Mouse (Mus musculus) heart, embryonic 14.5 days (tissue): ENCODE measurements at regions not wholly inside any gene's neighbourhood (a gene's known extent, or its start where the extent isn't known, plus 50 kb on each side); places are given as distances from the start of the nearest gene placed in this dataset.
"Not testable (repeated sequence)": the region's sequence is repeated elsewhere in the genome, so short reads cannot be mapped to it uniquely, and the experiment has no call there.

ENCODE experiments used
- ATAC-seq: fragments of 200-750 bp; cut with Nextera tagmentation; 2 replicates; pipeline ENCODE4 v1.8.0; 2017; ENCODE audit warnings: low read depth, moderate TSS enrichment; ENCODE audit not compliant: insufficient number of reproducible peaks, insufficient read depth, low FRiP score
- H3K27ac ChIP-seq, 2 experiments: fragments of 200-500 bp in 1 of 2; fragments of 300-500 bp in 1 of 2; sonication (generic) in 1 of 2; replicated peaks in 1 of 2; 2 replicates each; pipeline ENCODE4 v1.5.1; 2012 to 2014; ENCODE audit warnings: low read depth in 2 of 2, low read length in 2 of 2, control low read depth in 1 of 2, mild to moderate bottlenecking in 1 of 2, mixed read lengths in 1 of 2; ENCODE audit not compliant: control insufficient read depth in 1 of 2, insufficient read depth in 1 of 2
- H3K27me3 ChIP-seq: fragments of 300-500 bp; sonication (generic); 2 replicates; pipeline ENCODE4 v1.6.1; 2014; ENCODE audit warnings: mild to moderate bottlenecking, low read length, control low read depth; ENCODE audit not compliant: control insufficient read depth, insufficient read depth
- H3K36me3 ChIP-seq: fragments of 300-500 bp; sonication (generic); 2 replicates; pipeline ENCODE4 v1.6.1; 2014; ENCODE audit warnings: mild to moderate bottlenecking, control low read depth, low read length, mixed read lengths; ENCODE audit not compliant: control insufficient read depth, insufficient read depth
- H3K4me1 ChIP-seq, 2 experiments: fragments of 200-500 bp in 1 of 2; fragments of 300-500 bp in 1 of 2; sonication (generic) in 1 of 2; 2 replicates each; pipeline ENCODE4 v1.6.1; 2012 to 2014; ENCODE audit warnings: low read length in 2 of 2, control low read depth in 1 of 2, mixed read lengths in 1 of 2; ENCODE audit not compliant: control insufficient read depth in 2 of 2, insufficient read depth in 2 of 2
- H3K4me2 ChIP-seq: fragments of 300-500 bp; sonication (generic); 2 replicates; pipeline ENCODE4 v1.6.1; 2014; ENCODE audit warnings: mild to moderate bottlenecking, low read length
- H3K4me3 ChIP-seq, 2 experiments: fragments of 200-500 bp in 1 of 2; fragments of 300-500 bp in 1 of 2; sonication (generic) in 1 of 2; 2 replicates each; pipeline ENCODE4 v1.5.1; 2012 to 2014; ENCODE audit warnings: low read length in 2 of 2, mild to moderate bottlenecking in 2 of 2, control low read depth in 1 of 2, low read depth in 1 of 2, moderate library complexity in 1 of 2; ENCODE audit not compliant: control insufficient read depth in 1 of 2, insufficient read depth in 1 of 2
- H3K9ac ChIP-seq: fragments of 300-500 bp; sonication (generic); 2 replicates; pipeline ENCODE4 v1.6.1; 2014; ENCODE audit warnings: mild to moderate bottlenecking, low read length
- H3K9me3 ChIP-seq: fragments of 300-500 bp; sonication (generic); 2 replicates; pipeline ENCODE4 v1.6.1; 2016; ENCODE audit warnings: low read length, control low read depth; ENCODE audit not compliant: control insufficient read depth
- WGBS: fragments of 180-500 bp; shearing (Covaris S2); extraction: QIAGEN DNeasy Blood & Tissue Kit; methylation state at CpG from one replicate; pipeline ENCODE4 v1.1.7; 2014; 5-methylcytosine and 5-hydroxymethylcytosine counted together

GRCm38 (mm10) chr5:75407686-75408085 lies 167.0 kb upstream of the Kit start:
- no peaks in the 10 kb centered on the region for H3K27me3 ChIP-seq
- H3K4me3 ChIP-seq: no peak overlapping the region
- H3K27ac ChIP-seq: no peak overlapping the region
- no peaks in the 10 kb centered on the region for H3K36me3 ChIP-seq
- no peaks in the 10 kb centered on the region for H3K4me1 ChIP-seq
- WGBS: 90% methylated on average over 10 of the region's 10 CpGs
- no peaks in the 10 kb centered on the region for H3K9me3 ChIP-seq
- H3K9ac ChIP-seq: no peak overlapping the region
- H3K4me2 ChIP-seq: no peak overlapping the region
- ATAC-seq: no peak

GRCm38 (mm10) chr5:75410240-75411186 lies 164.2 kb upstream of the Kit start:
- WGBS: 86% methylated on average over 24 of the region's 24 CpGs
- ATAC-seq: no peak

GRCm38 (mm10) chr5:75419282-75419681 lies 155.4 kb upstream of the Kit start:
- not testable (repeated sequence) for H3K27ac ChIP-seq, H3K27me3 ChIP-seq, H3K9me3 ChIP-seq, H3K4me1 ChIP-seq, H3K4me3 ChIP-seq, H3K36me3 ChIP-seq, H3K9ac ChIP-seq, H3K4me2 ChIP-seq, ATAC-seq
- WGBS: 91% methylated on average over 2 of the region's 2 CpGs

More at GRCm38 (mm10) chr5:75410240-75411186, 164.2 kb upstream of the Kit start:
- H3K9ac ChIP-seq: no peak overlapping the region
- no peak overlapping the region for H3K27ac ChIP-seq
- H3K4me2 ChIP-seq: no peak overlapping the region
- H3K36me3 ChIP-seq: no peaks in the 10 kb centered on the region
- no peaks in the 10 kb centered on the region for H3K27me3 ChIP-seq
- H3K4me3 ChIP-seq: no peak overlapping the region
- H3K9me3 ChIP-seq: no peaks in the 10 kb centered on the region
- no peaks in the 10 kb centered on the region for H3K4me1 ChIP-seq

GRCm38 (mm10) chr5:75432885-75433284 lies 141.8 kb upstream of the Kit start:
- no peak overlapping the region for H3K4me3 ChIP-seq
- H3K9me3 ChIP-seq: no peaks in the 10 kb centered on the region
- H3K9ac ChIP-seq: no peak overlapping the region
- no peaks in the 10 kb centered on the region for H3K36me3 ChIP-seq
- no peak for ATAC-seq
- no peak overlapping the region for H3K27ac ChIP-seq
- no peaks in the 10 kb centered on the region for H3K4me1 ChIP-seq
- no peak overlapping the region for H3K4me2 ChIP-seq
- WGBS: 63% methylated on average over 2 of the region's 2 CpGs
- no peaks in the 10 kb centered on the region for H3K27me3 ChIP-seq

- Histone ChIP-seq H3K4me3 (no peak overlapping the region), H3K9ac (no peak overlapping the region), H3K4me2 (no peak overlapping the region), H3K9me3 (no peaks in the 10 kb centered on the region), H3K4me1 (no peaks in the 10 kb centered on the region), H3K27ac (no peak overlapping the region), H3K36me3 (no peaks in the 10 kb centered on the region), H3K27me3 (no peaks in the 10 kb centered on the region)
- ATAC-seq: no peak
- WGBS: 75% methylated on average over 5 of the region's 5 CpGs
Measured at GRCm38 (mm10) chr5:75437924-75438323, 136.8 kb upstream of the Kit start.

GRCm38 (mm10) chr5:75444024-75444604 lies 130.6 kb upstream of the Kit start:
- Histone ChIP-seq H3K36me3 (no peaks in the 10 kb centered on the region), H3K9me3 (no peaks in the 10 kb centered on the region), H3K4me3 (no peak overlapping the region), H3K27me3 (peaks cover 6% of the 10 kb centered on the region; the same call in 1 of the 2 replicates), H3K27ac (no peak overlapping the region), H3K4me1 (no peaks in the 10 kb centered on the region), H3K9ac (no peak overlapping the region), H3K4me2 (no peak overlapping the region)
- WGBS: 89% methylated on average over 3 of the region's 3 CpGs
- no peak for ATAC-seq

GRCm38 (mm10) chr5:75446386-75446785 lies 128.3 kb upstream of the Kit start:
- Histone ChIP-seq H3K27me3 (peaks cover 14% of the 10 kb centered on the region; the same call in 1 of the 2 replicates), H3K9ac (no peak overlapping the region), H3K4me3 (no peak overlapping the region), H3K4me2 (no peak overlapping the region), H3K4me1 (peaks cover 0 to 3% of the 10 kb centered on the region in 2 experiments; a peak in 1 of 4 replicates), H3K36me3 (no peaks in the 10 kb centered on the region), H3K9me3 (no peaks in the 10 kb centered on the region), H3K27ac (no peak overlapping the region)
- no peak for ATAC-seq
- WGBS: 48% methylated on average over 1 of the region's 1 CpGs
